Mouse (Mus musculus) heart, embryonic 15.5 days (tissue): ENCODE results near the gene Vps4a. TPM values are rescaled to one million over a fixed set of nuclear protein-coding genes. Genes with fewer than 3 reads are reported as not detected.

Source experiments
- ATAC-seq: fragments of 200-750 bp; cut with Nextera tagmentation; replicated peaks from 2 replicates; pipeline ENCODE4 v1.8.0; 2017; ENCODE audit warnings: low read depth, moderate TSS enrichment; ENCODE audit not compliant: insufficient number of reproducible peaks, insufficient read depth, low FRiP score
- H3K27ac ChIP-seq: fragments of 300-500 bp; sonication (generic); 2 replicates; pipeline ENCODE4 v1.5.1; 2015; ENCODE audit warnings: mild to moderate bottlenecking, inconsistent platforms
- H3K27me3 ChIP-seq: fragments of 300-500 bp; sonication (generic); 2 replicates; pipeline ENCODE4 v1.6.1; 2015; ENCODE audit warnings: inconsistent platforms
- H3K36me3 ChIP-seq: fragments of 300-500 bp; sonication (generic); 2 replicates; pipeline ENCODE4 v1.6.1; 2015; ENCODE audit warnings: mild to moderate bottlenecking, inconsistent platforms
- H3K4me1 ChIP-seq: fragments of 300-500 bp; sonication (generic); replicated peaks from 2 replicates; pipeline ENCODE4 v1.6.1; 2015; ENCODE audit warnings: inconsistent platforms
- H3K4me2 ChIP-seq: fragments of 300-500 bp; sonication (generic); 2 replicates; pipeline ENCODE4 v1.6.1; 2015; ENCODE audit warnings: inconsistent platforms, mild to moderate bottlenecking, moderate library complexity
- H3K4me3 ChIP-seq: fragments of 300-500 bp; sonication (generic); 2 replicates; pipeline ENCODE4 v1.5.1; 2015; ENCODE audit warnings: mild to moderate bottlenecking, inconsistent platforms
- H3K9ac ChIP-seq: fragments of 300-500 bp; sonication (generic); 2 replicates; pipeline ENCODE4 v1.6.1; 2015; ENCODE audit warnings: mild to moderate bottlenecking, inconsistent platforms
- H3K9me3 ChIP-seq: fragments of 300-500 bp; sonication (generic); replicated peaks from 2 replicates; pipeline ENCODE4 v1.6.1; 2016; ENCODE audit warnings: inconsistent platforms
- WGBS: fragments of 180-500 bp; shearing (Covaris S2); methylation state at CpG from one replicate; pipeline ENCODE4 v1.1.7; 2015; ENCODE audit warnings: mixed read lengths; 5-methylcytosine and 5-hydroxymethylcytosine counted together
- polyA plus RNA-seq: library from polyadenylated mRNA; unstranded; fragments of >200 nt; fragmentation: Nextera tagmentation; extraction: Ambion mirVana; gene quantifications from 2 replicates; pipeline ENCODE4 v1.2.1, GENCODE M21; 2015

Vps4a gene
- polyA plus RNA-seq, 1 experiment from 2014 or later, result 52.8 TPM

DNA sequence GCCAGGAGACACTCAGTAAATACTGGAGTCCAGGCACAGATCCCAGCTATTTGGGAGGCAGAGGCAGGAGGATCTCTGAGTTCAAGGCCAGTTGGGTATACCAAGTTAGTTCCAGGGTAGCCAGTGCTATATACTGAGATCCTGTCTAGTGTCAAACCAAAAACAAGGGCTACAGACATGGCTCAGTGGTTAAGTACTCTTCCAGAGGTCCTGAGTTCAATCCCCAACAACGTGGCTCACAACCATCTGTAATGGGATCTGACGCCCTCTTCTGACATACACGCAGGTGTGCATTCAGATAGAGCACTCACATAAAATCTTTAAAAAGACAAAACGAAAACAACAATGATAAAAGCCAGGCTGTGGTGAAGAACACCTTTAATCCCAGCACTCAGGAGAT lies 18.5 kb downstream of the Vps4a start:
- H3K4me3 ChIP-seq, result peak overlapping the region; percentile 84
- ATAC-seq, result no peak

DNA sequence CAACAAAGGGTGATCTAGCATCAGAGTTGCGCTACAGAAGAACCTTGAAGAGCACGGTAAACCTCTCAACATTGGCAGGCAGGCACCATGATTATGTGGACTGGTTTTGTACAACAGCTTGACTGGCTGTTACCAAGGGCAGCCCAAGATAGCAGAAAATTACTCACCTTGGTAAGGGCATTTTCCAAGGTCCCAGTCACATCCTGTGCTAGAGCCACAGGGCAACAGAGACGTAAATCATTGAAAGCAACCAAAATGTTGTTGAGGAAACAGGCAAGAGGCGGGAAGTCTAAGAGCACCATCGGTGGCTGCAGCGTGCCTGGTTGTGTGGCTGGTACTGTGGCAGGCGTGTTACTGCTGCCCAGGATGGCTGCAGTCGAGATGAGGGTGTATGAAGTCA lies 21.0 kb downstream of the Vps4a start:
- no peak for ATAC-seq
- H3K9me3 ChIP-seq, result no peaks in the 10 kb centered on the region
- no peak overlapping the region for H3K27ac ChIP-seq
- H3K4me3 ChIP-seq, result no peak overlapping the region
- H3K4me2 ChIP-seq, result no peak overlapping the region
- peaks cover 27% of the 10 kb centered on the region for H3K4me1 ChIP-seq
- 92% methylated on average over 8 of the region's 8 CpGs for whole genome bisulfite sequencing
- H3K36me3 ChIP-seq, result peaks cover 45% of the 10 kb centered on the region
- no peak overlapping the region for H3K9ac ChIP-seq
- H3K27me3 ChIP-seq, result no peaks in the 10 kb centered on the region

More for the DNA sequence above, 18.5 kb downstream of the Vps4a start:
- H3K4me2 ChIP-seq, result peak overlapping the region; percentile 84
- 0 out of 2 replicates have a peak overlapping the region, but pooled peaks have one; percentile 88 for H3K9ac ChIP-seq
- H3K27me3 ChIP-seq, result no peaks in the 10 kb centered on the region
- H3K9me3 ChIP-seq, result no peaks in the 10 kb centered on the region
- 87% methylated on average over 4 of the region's 4 CpGs for WGBS
- H3K4me1 ChIP-seq, result peaks cover 20% of the 10 kb centered on the region
- peaks cover 70% of the 10 kb centered on the region for H3K36me3 ChIP-seq
- H3K27ac ChIP-seq, result peak overlapping the region; percentile 95

DNA sequence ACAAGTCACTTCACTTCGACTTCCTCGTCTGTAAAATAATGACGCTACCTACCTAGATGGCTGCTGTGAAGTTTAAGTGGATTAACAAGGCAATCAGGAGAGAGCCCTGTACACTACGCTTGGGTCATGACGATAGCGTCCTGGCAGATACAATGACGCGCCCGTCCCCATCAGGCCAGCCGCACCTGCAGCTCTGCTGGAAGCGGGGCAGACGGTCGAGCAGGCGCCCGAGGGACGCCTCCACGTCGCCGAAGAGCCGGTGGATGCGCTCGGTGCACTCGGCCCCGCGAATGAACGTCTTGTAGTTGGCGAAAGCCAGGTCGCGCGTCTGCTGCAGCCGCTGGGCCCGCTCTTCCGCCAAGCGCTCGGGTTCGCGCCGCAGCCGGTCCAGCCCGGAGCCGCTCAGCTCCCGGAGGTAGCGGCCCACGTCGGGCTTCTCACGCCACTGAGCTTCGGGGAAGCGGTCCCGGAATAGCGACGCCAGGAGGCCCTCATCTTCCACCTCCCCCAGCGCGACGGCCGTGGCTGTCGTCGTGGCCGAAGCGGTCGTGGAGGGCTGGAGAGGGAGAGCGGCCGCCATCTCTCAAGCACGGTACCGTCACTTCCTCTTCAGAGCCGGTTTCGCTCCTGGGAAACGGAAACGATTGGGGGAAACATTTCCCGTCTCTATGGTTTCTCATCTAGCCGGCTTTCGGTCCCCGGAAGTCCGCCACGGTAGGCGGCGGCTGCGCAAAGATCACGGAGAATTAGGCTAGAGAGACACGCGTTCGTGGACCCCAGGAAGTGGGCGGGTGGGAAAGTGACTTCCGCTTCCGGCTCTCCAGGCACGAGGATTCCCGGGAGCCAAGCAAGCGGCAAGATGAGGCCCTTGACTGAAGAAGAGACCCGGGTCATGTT lies 25.3 kb downstream of the Vps4a start, which contains the start of the genes Cog8 and Nip7:
Gene Cog8 (minus strand): TSS at position 614 of the 897 bp plus-strand sequence.
Gene Nip7 (plus strand): TSS at position 802 of the 897 bp plus-strand sequence.
- under 1% methylated on average over 88 of the region's 88 CpGs for WGBS
- Histone ChIP-seq H3K4me2 (peak within 1 kb of the TSS; percentile 85), H3K4me3 (peak within 1 kb of the TSS; percentile 94), H3K27ac (peak within 1 kb of the TSS; percentile 67), H3K9ac (peak within 1 kb of the TSS; percentile 95), H3K4me1 (peaks cover 24% of the 10 kb centered on the region), H3K36me3 (peaks cover 43% of the 10 kb centered on the region), H3K27me3 (no peaks in the 10 kb centered on the region), H3K9me3 (no peaks in the 10 kb centered on the region)
- peak; percentile 92 for ATAC-seq

GRCm38 (mm10) chr8:107056973-107057369 lies 25.9 kb downstream of the Vps4a start:
- Histone ChIP-seq H3K4me1 (peaks cover 24% of the 10 kb centered on the region), H3K4me2 (peak overlapping the region; percentile 85), H3K27me3 (no peaks in the 10 kb centered on the region), H3K4me3 (peak overlapping the region; percentile 94), H3K9ac (peak overlapping the region; percentile 82), H3K36me3 (peaks cover 36% of the 10 kb centered on the region), H3K9me3 (no peaks in the 10 kb centered on the region), H3K27ac (peak overlapping the region; percentile 67)
- ATAC-seq, result peak; percentile 32; the same call in 1 of the 2 replicates
- under 1% methylated on average over 33 of the region's 33 CpGs for WGBS

- H3K9me3 ChIP-seq, result no peaks in the 10 kb centered on the region
- H3K4me1 ChIP-seq, result peaks cover 9% of the 10 kb centered on the region
- 85% methylated on average over 1 of the region's 1 CpGs for WGBS
- no peaks in the 10 kb centered on the region for H3K27me3 ChIP-seq
- H3K4me2 ChIP-seq, result no peak overlapping the region
- H3K9ac ChIP-seq, result no peak overlapping the region
- H3K36me3 ChIP-seq, result peaks cover 16% of the 10 kb centered on the region
- no peak overlapping the region for H3K27ac ChIP-seq
- no peak overlapping the region for H3K4me3 ChIP-seq
- ATAC-seq, result no peak
Measured at GRCm38 (mm10) chr8:107062613-107063012, 31.6 kb downstream of the Vps4a start.

GRCm38 (mm10) chr8:107065511-107066496 lies 34.8 kb downstream of the Vps4a start, which contains the start of gene Tmed6:
Gene Tmed6, minus strand, starts transcription at chr8:107065644.
- Histone ChIP-seq H3K9me3 (no peaks in the 10 kb centered on the region), H3K4me2 (no peak within 1 kb of the TSS), H3K9ac (no peak within 1 kb of the TSS), H3K36me3 (peaks cover 14% of the 10 kb centered on the region), H3K4me3 (no peak within 1 kb of the TSS), H3K27ac (no peak within 1 kb of the TSS), H3K4me1 (0 out of 2 replicates have a peak, but pooled peaks cover 2% of the 10 kb centered on the region), H3K27me3 (no peaks in the 10 kb centered on the region)
- 51% methylated on average over 17 of the region's 17 CpGs for WGBS
- ATAC-seq, result no peak; the same call in 1 of the 2 replicates

- WGBS, result 76% methylated on average over 4 of the region's 4 CpGs
- H3K9ac ChIP-seq, result no peak overlapping the region
- H3K36me3 ChIP-seq, result peaks cover 64% of the 10 kb centered on the region
Measured at GRCm38 (mm10) chr8:107073706-107074105, 42.7 kb downstream of the Vps4a start.

DNA sequence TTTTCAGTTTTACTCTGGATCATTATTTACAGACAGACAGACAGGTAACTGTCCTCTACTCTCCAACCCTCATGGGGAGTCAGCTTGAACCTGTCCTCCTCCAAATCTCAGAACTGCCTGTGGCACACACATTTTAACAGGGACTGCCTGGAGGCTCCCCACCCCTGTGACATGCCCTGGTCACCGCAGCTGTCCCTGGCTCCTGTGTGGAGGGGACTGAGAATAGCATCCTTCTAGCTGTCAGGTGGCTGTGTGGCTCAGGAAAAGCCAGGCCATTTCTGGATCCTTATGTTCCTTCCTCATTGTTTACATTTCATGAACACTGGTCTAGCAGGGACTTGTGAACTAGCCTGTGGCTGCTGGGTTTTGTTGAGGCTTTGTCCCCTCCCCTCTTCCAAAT lies 43.1 kb downstream of the Vps4a start:
- 66% methylated on average over 1 of the region's 1 CpGs for WGBS
- no peaks in the 10 kb centered on the region for H3K4me1 ChIP-seq
- H3K9me3 ChIP-seq, result no peaks in the 10 kb centered on the region
- no peak for ATAC-seq
- H3K4me3 ChIP-seq, result no peak overlapping the region
- H3K27me3 ChIP-seq, result no peaks in the 10 kb centered on the region
- no peak overlapping the region for H3K27ac ChIP-seq
- no peak overlapping the region for H3K4me2 ChIP-seq
- no peak overlapping the region for H3K9ac ChIP-seq
- peaks cover 68% of the 10 kb centered on the region for H3K36me3 ChIP-seq

More at GRCm38 (mm10) chr8:107073706-107074105, 42.7 kb downstream of the Vps4a start:
- no peak for ATAC-seq
- Histone ChIP-seq H3K27me3 (no peaks in the 10 kb centered on the region), H3K9me3 (no peaks in the 10 kb centered on the region), H3K27ac (no peak overlapping the region), H3K4me2 (no peak overlapping the region), H3K4me1 (no peaks in the 10 kb centered on the region), H3K4me3 (no peak overlapping the region)

DNA sequence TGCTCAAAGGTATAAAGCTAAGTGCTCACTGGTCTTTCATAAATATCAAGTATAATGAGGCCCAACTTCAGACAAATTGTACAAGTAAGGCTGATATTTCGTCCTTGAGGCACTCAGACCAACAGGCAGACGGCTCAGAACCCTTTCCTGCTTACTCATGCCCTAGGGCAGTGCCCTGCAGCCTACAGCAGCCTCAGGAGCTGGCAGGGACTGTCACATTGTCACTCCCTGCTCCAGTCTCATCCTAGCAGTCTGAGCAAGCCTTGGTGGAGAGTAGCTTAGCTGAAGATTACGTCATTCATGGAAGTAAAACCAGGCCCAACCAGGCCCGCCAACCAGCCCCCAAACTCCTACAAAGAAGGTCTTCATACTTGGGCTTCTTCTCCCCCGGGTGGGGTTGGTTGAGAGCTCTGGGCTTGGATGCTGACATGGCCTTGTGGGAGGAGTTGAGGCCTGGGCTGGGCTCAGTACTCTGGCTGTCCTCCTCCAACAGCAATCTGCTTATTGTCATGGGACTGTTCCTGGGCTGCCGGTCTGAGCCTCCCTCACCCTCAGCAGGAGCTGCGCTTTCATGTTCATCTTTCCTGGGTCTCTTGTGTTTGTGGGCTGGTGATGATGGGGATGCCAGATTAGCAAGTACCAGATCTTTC lies 45.3 kb downstream of the Vps4a start:
- peaks cover 61% of the 10 kb centered on the region for H3K36me3 ChIP-seq
- no peak overlapping the region for H3K9ac ChIP-seq
- H3K4me3 ChIP-seq, result no peak overlapping the region
- no peak overlapping the region for H3K4me2 ChIP-seq
- ATAC-seq, result no peak
- H3K4me1 ChIP-seq, result no peaks in the 10 kb centered on the region
- H3K27ac ChIP-seq, result no peak overlapping the region
- no peaks in the 10 kb centered on the region for H3K9me3 ChIP-seq
- no peaks in the 10 kb centered on the region for H3K27me3 ChIP-seq
- 82% methylated on average over 7 of the region's 7 CpGs for WGBS

- no peaks in the 10 kb centered on the region for H3K4me1 ChIP-seq
- no peak overlapping the region for H3K4me3 ChIP-seq
- peaks cover 62% of the 10 kb centered on the region for H3K36me3 ChIP-seq
- no peaks in the 10 kb centered on the region for H3K27me3 ChIP-seq
- H3K9ac ChIP-seq, result no peak overlapping the region
- H3K4me2 ChIP-seq, result no peak overlapping the region
- ATAC-seq, result no peak
- H3K9me3 ChIP-seq, result no peaks in the 10 kb centered on the region
- H3K27ac ChIP-seq, result no peak overlapping the region
- 97% methylated on average over 17 of the region's 17 CpGs for WGBS
Measured at GRCm38 (mm10) chr8:107085358-107085757, 54.3 kb downstream of the Vps4a start.
